Mouse (Mus musculus): Measurements from ENCODE around the gene Ap1b1. TPM values are rescaled to one million over a fixed set of nuclear protein-coding genes. Genes with fewer than 3 reads are reported as not detected.
"Not testable (repeated sequence)": the region's sequence is repeated elsewhere in the genome, so short reads cannot be mapped to it uniquely, and the experiment has no call there.

The Ap1b1 gene
- polyA plus RNA-seq, 1 experiment, result 99.1 TPM

- 0 out of 2 replicates have a peak, but pooled peaks have one; percentile 1 for TF ChIP-seq POLR2A (IDR thresholded peaks at IDR 0.05; ENCODE audit: borderline replicate concordance, control insufficient read depth, low read depth, low read length)
- peak; percentile 58; the same call in 1 of the 2 replicates for TF ChIP-seq CTCF (IDR thresholded peaks at IDR 0.05; ENCODE audit: control insufficient read depth, insufficient read depth, low read length)
- Histone ChIP-seq H3K4me3 (replicated peaks; ENCODE audit: control insufficient read depth, low read depth, low read length) (peak within 1 kb of the TSS; percentile 85), H3K4me1 (ENCODE audit: control insufficient read depth, insufficient read depth, low read length) (peaks cover 1% of the 10 kb centered on the region; the same call in 1 of the 2 replicates), H3K27ac (ENCODE audit: control insufficient read depth, insufficient read depth, low read depth, low read length, poor library complexity) (peak within 1 kb of the TSS; percentile 36; the same call in 1 of the 2 replicates)
- WGBS, result under 1% methylated on average over 50 of the region's 50 CpGs
Measured at GRCm38 (mm10) chr11:5065056-5065821, 78.6 kb downstream of the Ap1b1 start, which contains the start of gene Gas2l1. Gene Gas2l1, minus strand, starts transcription at chr11:5065327.

DNA sequence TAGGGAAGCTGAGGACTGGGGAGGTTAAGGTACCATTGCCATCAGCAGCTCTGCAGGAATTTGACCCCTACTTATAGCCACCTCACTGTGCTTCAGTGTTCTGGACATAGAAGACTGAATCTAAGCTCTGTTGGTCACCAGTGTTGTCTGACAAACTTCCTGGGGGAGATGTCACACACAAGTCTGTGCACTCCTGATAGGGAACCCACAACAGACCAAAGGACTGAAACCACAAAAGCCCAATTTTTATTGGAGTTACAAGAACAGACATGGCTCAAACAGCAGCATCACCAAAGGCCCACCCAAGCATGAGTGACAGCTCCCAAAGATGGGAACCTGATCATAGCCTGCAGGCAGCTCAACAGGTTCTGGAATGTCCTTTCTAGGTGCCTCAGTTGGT is 80.4 kb downstream of the Ap1b1 start:
- TF ChIP-seq POLR2A (IDR thresholded peaks at IDR 0.05; ENCODE audit: borderline replicate concordance, control insufficient read depth, low read depth, low read length), result no peak
- TF ChIP-seq CTCF (IDR thresholded peaks at IDR 0.05; ENCODE audit: control insufficient read depth, insufficient read depth, low read length), result no peak
- no peak overlapping the region for H3K4me3 ChIP-seq (replicated peaks; ENCODE audit: control insufficient read depth, low read depth, low read length)
- H3K4me1 ChIP-seq (ENCODE audit: control insufficient read depth, insufficient read depth, low read length), result peaks cover 1% of the 10 kb centered on the region; the same call in 1 of the 2 replicates
- no peak overlapping the region for H3K27ac ChIP-seq (ENCODE audit: control insufficient read depth, insufficient read depth, low read depth, low read length, poor library complexity)

DNA sequence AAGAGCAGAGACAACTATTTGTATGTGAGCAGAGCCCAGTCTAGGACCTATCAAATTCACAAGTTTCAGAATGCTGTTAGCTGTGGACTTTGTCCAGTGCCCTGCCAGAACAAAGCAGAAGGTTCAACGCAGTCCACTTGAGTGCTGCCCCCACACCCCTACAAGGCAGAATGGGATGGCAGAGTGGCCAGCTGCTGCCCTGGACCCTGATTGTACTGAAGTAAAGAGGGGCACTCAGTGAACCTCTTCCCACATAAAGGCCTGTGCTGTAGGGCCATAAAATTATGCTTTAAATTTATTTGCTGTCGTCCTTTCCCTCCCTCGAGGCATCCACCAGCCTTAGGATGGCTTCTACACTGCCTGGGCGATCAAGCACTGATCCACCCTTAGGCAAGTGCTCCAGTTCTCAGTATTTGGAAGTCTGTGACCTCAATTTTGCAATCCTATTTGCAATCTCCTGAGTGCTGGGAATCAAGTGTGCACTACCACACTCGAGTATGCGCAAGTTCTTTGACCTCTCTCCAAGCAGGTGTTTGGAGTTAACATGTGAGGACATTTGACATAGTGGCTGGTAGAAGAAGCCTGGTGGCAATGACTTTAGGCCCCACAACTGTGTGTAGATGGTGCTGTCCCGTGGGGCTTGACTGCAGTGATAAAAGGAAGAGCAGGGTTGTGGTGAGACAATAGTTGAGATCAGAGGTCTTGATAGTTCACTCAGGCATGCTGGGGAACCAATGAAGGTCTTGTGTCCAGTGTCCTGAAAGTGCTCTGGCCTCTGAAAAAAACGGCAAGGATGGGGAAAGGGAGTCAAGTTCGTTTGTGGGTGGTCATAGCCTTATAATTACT is 81.7 kb downstream of the Ap1b1 start:
- H3K4me1 ChIP-seq (ENCODE audit: control insufficient read depth, insufficient read depth, low read length), result peaks cover 1% of the 10 kb centered on the region; the same call in 1 of the 2 replicates
- H3K4me3 ChIP-seq (replicated peaks; ENCODE audit: control insufficient read depth, low read depth, low read length), result no peak overlapping the region
- TF ChIP-seq POLR2A (IDR thresholded peaks at IDR 0.05; ENCODE audit: borderline replicate concordance, control insufficient read depth, low read depth, low read length), result no peak
- TF ChIP-seq CTCF (IDR thresholded peaks at IDR 0.05; ENCODE audit: control insufficient read depth, insufficient read depth, low read length), result no peak
- WGBS, result 67% methylated on average over 9 of the region's 9 CpGs
- H3K27ac ChIP-seq (ENCODE audit: control insufficient read depth, insufficient read depth, low read depth, low read length, poor library complexity), result no peak overlapping the region

- Histone ChIP-seq H3K27ac (ENCODE audit: control insufficient read depth, insufficient read depth, low read depth, low read length, poor library complexity) (no peak overlapping the region), H3K4me3 (replicated peaks; ENCODE audit: control insufficient read depth, low read depth, low read length) (no peak overlapping the region), H3K4me1 (ENCODE audit: control insufficient read depth, insufficient read depth, low read length) (no peaks in the 10 kb centered on the region)
- 66% methylated on average over 4 of the region's 4 CpGs for WGBS
- TF ChIP-seq POLR2A (IDR thresholded peaks at IDR 0.05; ENCODE audit: borderline replicate concordance, control insufficient read depth, low read depth, low read length) (no peak), CTCF (IDR thresholded peaks at IDR 0.05; ENCODE audit: control insufficient read depth, insufficient read depth, low read length) (peak; percentile 32; the same call in 1 of the 2 replicates)
Measured at GRCm38 (mm10) chr11:5074882-5075281, 88.3 kb downstream of the Ap1b1 start.

DNA sequence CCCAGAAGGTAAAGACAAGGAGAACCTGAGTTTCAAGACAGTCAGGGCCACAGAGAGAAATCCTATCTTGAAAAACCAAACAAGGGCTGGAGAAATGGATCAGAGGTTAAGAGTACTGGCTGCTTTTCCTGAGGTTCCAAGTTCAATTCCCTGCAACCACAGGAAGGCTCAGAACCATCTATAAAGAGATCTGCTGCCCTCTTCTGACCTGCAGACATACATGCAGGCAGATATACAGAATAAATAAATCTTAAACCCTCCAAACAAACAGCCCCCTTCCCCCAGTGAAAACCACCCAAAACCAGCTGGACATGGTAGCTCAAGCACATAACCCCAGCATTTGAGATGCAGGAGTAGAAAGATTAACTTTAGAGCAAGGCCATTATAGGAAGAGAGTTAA is 89.1 kb downstream of the Ap1b1 start:
- H3K4me3 ChIP-seq (replicated peaks; ENCODE audit: control insufficient read depth, low read depth, low read length), result no peak overlapping the region
- TF ChIP-seq CTCF (IDR thresholded peaks at IDR 0.05; ENCODE audit: control insufficient read depth, insufficient read depth, low read length), result no peak
- TF ChIP-seq POLR2A (IDR thresholded peaks at IDR 0.05; ENCODE audit: borderline replicate concordance, control insufficient read depth, low read depth, low read length), result no peak
- no peaks in the 10 kb centered on the region for H3K4me1 ChIP-seq (ENCODE audit: control insufficient read depth, insufficient read depth, low read length)
- H3K27ac ChIP-seq (ENCODE audit: control insufficient read depth, insufficient read depth, low read depth, low read length, poor library complexity), result no peak overlapping the region

DNA sequence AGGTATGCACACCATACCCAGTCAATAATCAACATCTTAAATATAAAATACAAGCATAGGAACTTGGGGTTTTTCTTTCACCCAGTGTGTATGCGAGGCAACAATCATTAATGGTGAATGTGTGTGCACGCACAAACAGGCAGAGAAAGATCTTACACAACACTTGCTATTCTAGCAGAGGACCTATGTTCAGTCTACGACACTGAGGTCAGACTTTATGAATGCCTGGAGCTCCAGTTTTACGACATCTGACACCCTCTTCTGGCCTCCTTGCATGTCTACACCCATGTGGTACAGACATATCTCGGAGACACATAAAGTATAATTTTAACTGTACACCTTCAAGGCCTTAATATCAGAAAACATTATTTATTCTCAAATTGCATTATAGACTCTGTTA is 90.2 kb downstream of the Ap1b1 start:
- 78% methylated on average over 4 of the region's 5 CpGs for WGBS
- not testable (repeated sequence) for H3K27ac ChIP-seq (ENCODE audit: control insufficient read depth, insufficient read depth, low read depth, low read length, poor library complexity)

GRCm38 (mm10) chr11:5089147-5089546 is 102.5 kb downstream of the Ap1b1 start:
- H3K27ac ChIP-seq (ENCODE audit: control insufficient read depth, insufficient read depth, low read depth, low read length, poor library complexity), result no peak overlapping the region
- no peaks in the 10 kb centered on the region; the same call in 1 of the 2 replicates for H3K4me1 ChIP-seq (ENCODE audit: control insufficient read depth, insufficient read depth, low read length)
- WGBS, result 94% methylated on average over 1 of the region's 1 CpGs
- no peak overlapping the region for H3K4me3 ChIP-seq (replicated peaks; ENCODE audit: control insufficient read depth, low read depth, low read length)
- no peak for TF ChIP-seq CTCF (IDR thresholded peaks at IDR 0.05; ENCODE audit: control insufficient read depth, insufficient read depth, low read length)
- TF ChIP-seq POLR2A (IDR thresholded peaks at IDR 0.05; ENCODE audit: borderline replicate concordance, control insufficient read depth, low read depth, low read length), result no peak

More for the DNA sequence above, 90.2 kb downstream of the Ap1b1 start:
- H3K4me1 ChIP-seq (ENCODE audit: control insufficient read depth, insufficient read depth, low read length); H3K4me3 ChIP-seq (replicated peaks; ENCODE audit: control insufficient read depth, low read depth, low read length): not testable (repeated sequence)

DNA sequence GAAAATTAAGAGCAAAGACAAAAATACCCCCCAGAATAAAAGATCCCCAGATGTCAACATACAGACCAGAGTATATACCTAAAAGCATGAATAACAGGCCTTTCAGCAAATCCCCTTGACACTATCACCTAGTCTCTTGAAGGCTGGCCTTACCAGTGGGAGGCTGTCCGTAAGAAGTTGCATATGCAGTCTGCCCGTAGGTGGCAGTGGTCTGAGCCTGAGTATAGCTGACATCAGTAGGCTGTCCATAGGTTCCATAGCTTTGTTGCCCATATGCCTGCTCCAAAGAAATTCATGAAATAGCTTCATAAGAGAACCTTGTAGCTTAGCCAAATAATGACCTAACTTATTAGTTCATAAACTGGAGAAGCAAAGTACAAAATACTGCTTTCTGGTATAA is 105.1 kb downstream of the Ap1b1 start:
- Histone ChIP-seq H3K4me1 (ENCODE audit: control insufficient read depth, insufficient read depth, low read length) (no peaks in the 10 kb centered on the region; the same call in 1 of the 2 replicates), H3K4me3 (replicated peaks; ENCODE audit: control insufficient read depth, low read depth, low read length) (no peak overlapping the region), H3K27ac (ENCODE audit: control insufficient read depth, insufficient read depth, low read depth, low read length, poor library complexity) (no peak overlapping the region)
- WGBS, result 47% methylated on average over 2 of the region's 2 CpGs
- TF ChIP-seq POLR2A (IDR thresholded peaks at IDR 0.05; ENCODE audit: borderline replicate concordance, control insufficient read depth, low read depth, low read length) (no peak), CTCF (IDR thresholded peaks at IDR 0.05; ENCODE audit: control insufficient read depth, insufficient read depth, low read length) (peak; percentile 27; the same call in 1 of the 2 replicates)

Other genes starting within 250 kb of the Ap1b1 start
- gene Cabp7, start 240.0 kb upstream of the Ap1b1 start, polyA plus RNA-seq (2011; ENCODE audit: insufficient read depth, insufficient read length, low replicate concordance, missing spikeins), result not detected in 2 replicates
- gene Nf2, start 137.3 kb upstream of the Ap1b1 start, polyA plus RNA-seq (2011; ENCODE audit: insufficient read depth, insufficient read length, low replicate concordance, missing spikeins), result 17.5 and 38.0 TPM in 2 replicates
- 2.2 and 11.5 TPM in 2 replicates for gene Nipsnap1, start 112.9 kb upstream of the Ap1b1 start, polyA plus RNA-seq (2011; ENCODE audit: insufficient read depth, insufficient read length, low replicate concordance, missing spikeins)
- gene Thoc5, start 91.5 kb upstream of the Ap1b1 start, polyA plus RNA-seq (2011; ENCODE audit: insufficient read depth, insufficient read length, low replicate concordance, missing spikeins), result 10.3 and 18.8 TPM in 2 replicates
- 1.2 and 1.5 TPM in 2 replicates for gene Nefh, start 38.8 kb upstream of the Ap1b1 start, polyA plus RNA-seq (2011; ENCODE audit: insufficient read depth, insufficient read length, low replicate concordance, missing spikeins)
- 6.6 TPM in 1 of 2 replicates, not detected in the other for gene Rasl10a, start 71.3 kb downstream of the Ap1b1 start, polyA plus RNA-seq (2011; ENCODE audit: insufficient read depth, insufficient read length, low replicate concordance, missing spikeins)
- 40.2 and 78.2 TPM in 2 replicates for gene Gas2l1, start 78.5 kb downstream of the Ap1b1 start, polyA plus RNA-seq (2011; ENCODE audit: insufficient read depth, insufficient read length, low replicate concordance, missing spikeins)
- 13.8 and 14.7 TPM in 2 replicates for gene Rhbdd3, start 112.1 kb downstream of the Ap1b1 start, polyA plus RNA-seq (2011; ENCODE audit: insufficient read depth, insufficient read length, low replicate concordance, missing spikeins)
- gene Ewsr1, start 112.4 kb downstream of the Ap1b1 start, polyA plus RNA-seq (2011; ENCODE audit: insufficient read depth, insufficient read length, low replicate concordance, missing spikeins), result 342 and 464 TPM in 2 replicates
- gene Emid1, start 165.4 kb downstream of the Ap1b1 start, polyA plus RNA-seq (2011; ENCODE audit: insufficient read depth, insufficient read length, low replicate concordance, missing spikeins), result 7.8 and 20.2 TPM in 2 replicates

All from bone marrow, adult 2 months (tissue).